In the genomic region with DNA sequence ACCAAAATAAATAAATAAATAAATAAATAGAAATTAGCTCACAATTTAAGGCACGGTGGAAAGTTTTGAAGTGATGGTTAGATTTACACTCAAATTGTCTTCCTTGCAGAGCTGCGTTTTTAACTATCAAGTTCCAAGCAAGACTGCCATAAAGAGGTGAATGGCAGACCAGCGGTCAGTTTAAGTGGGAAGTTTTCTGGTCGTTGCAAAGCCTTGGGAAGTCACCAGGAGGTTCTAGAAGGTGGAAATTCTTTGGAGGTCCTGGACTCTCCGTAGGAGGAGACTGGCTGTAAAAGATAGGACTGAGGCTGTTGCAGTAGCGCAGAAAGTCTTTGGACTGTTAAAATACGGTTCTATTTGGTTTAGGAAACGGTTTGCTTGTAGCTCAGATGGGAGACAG, we compare ENCODE assay signal across 8 mouse cellular contexts. TPM values are rescaled to one million over a fixed set of nuclear protein-coding genes. Genes with fewer than 3 reads are reported as not detected.
A peak's percentile ranks its signal among the peaks of the same experiment; 100 is the strongest.
DNase-seq lines count a peak whose midpoint lies in the region; ATAC-seq and TF ChIP-seq lines count a peak whose summit lies in the region.

No protein-coding gene starts in this region.

- no peaks in the 10 kb centered on the region for H3K9me3 ChIP-seq in kidney, postnatal 0 days (replicated peaks; ENCODE audit: low read length)
- H3K9me3 ChIP-seq in intestine, embryonic 14.5 days (ENCODE audit: control insufficient read depth, low read length), result peaks cover 10% of the 10 kb centered on the region
- no peaks in the 10 kb centered on the region; the same call in 1 of the 2 replicates for H3K9me3 ChIP-seq in midbrain, embryonic 16.5 days (replicated peaks; ENCODE audit: control insufficient read depth, low read length, poor library complexity, severe bottlenecking)

- peak overlapping the region; percentile 69 for H3K9ac ChIP-seq in kidney, postnatal 0 days (ENCODE audit: low read depth, low read length)
- H3K9ac ChIP-seq in intestine, embryonic 14.5 days (ENCODE audit: low read length), result peak overlapping the region; percentile 78
- peak overlapping the region; percentile 75 for H3K9ac ChIP-seq in midbrain, embryonic 16.5 days (ENCODE audit: low read depth, low read length)

- peak; percentile 63 for DNase-seq in kidney, postnatal 0 days (ENCODE audit: low spot score)
- no peak for DNase-seq in kidney, postnatal 4 days
- DNase-seq in intestine, embryonic 14.5 days (ENCODE audit: low spot score), result no peak
- no peak for DNase-seq in spleen, postnatal 10 days (ENCODE audit: low spot score in 2 of 2)
- no peak for DNase-seq in left cerebral cortex, adult 9 months (ENCODE audit: low spot score in 2 of 2)
- no peak for DNase-seq in left cerebral cortex, adult 8-10 months (ENCODE audit: low spot score in 2 of 2)

- TF ChIP-seq CTCF in kidney, postnatal 0 days (IDR thresholded peaks at IDR 0.05; ENCODE audit: low read depth), result no peak
- no peak for TF ChIP-seq CTCF in cortical plate, adult 2 months (IDR thresholded peaks at IDR 0.05; ENCODE audit: extremely low read depth, insufficient read depth, low read length)

- H3K4me1 ChIP-seq in kidney, postnatal 0 days (replicated peaks; ENCODE audit: insufficient read depth, low read length), result no peaks in the 10 kb centered on the region
- H3K4me1 ChIP-seq in cortical plate, adult 2 months (ENCODE audit: control insufficient read depth, insufficient read depth, low read length), result peaks cover 10% of the 10 kb centered on the region
- H3K4me1 ChIP-seq in intestine, embryonic 14.5 days (replicated peaks; ENCODE audit: control insufficient read depth, insufficient read depth, low read length), result peaks cover 13% of the 10 kb centered on the region
- peaks cover 17% of the 10 kb centered on the region for H3K4me1 ChIP-seq in midbrain, embryonic 16.5 days (ENCODE audit: control insufficient read depth, insufficient read depth, low read length)

- 0 out of 2 replicates have a peak, but pooled peaks have one; percentile 4 for ATAC-seq in kidney, postnatal 0 days (replicated peaks; ENCODE audit: low FRiP score, low read depth)
- ATAC-seq in intestine, embryonic 14.5 days (replicated peaks; ENCODE audit: low FRiP score, low TSS enrichment, low read depth), result peak; percentile 6
- ATAC-seq in midbrain, embryonic 16.5 days, result peak; percentile 27

- no peaks in the 10 kb centered on the region for H3K27me3 ChIP-seq in kidney, postnatal 0 days (ENCODE audit: insufficient read depth, low read length)
- H3K27me3 ChIP-seq in intestine, embryonic 14.5 days (replicated peaks; ENCODE audit: control insufficient read depth, insufficient read depth, low read length), result no peaks in the 10 kb centered on the region
- H3K27me3 ChIP-seq in midbrain, embryonic 16.5 days (ENCODE audit: control insufficient read depth, insufficient read depth, low read depth, low read length), result no peaks in the 10 kb centered on the region

- TF ChIP-seq POLR2A in cortical plate, adult 2 months (IDR thresholded peaks at IDR 0.05; ENCODE audit: extremely low read depth, insufficient read depth, low read length), result no peak

- peaks cover 18% of the 10 kb centered on the region for H3K36me3 ChIP-seq in kidney, postnatal 0 days (ENCODE audit: insufficient read depth, low read length)
- peaks cover 25% of the 10 kb centered on the region for H3K36me3 ChIP-seq in intestine, embryonic 14.5 days (ENCODE audit: control insufficient read depth, insufficient read depth, low read length)
- H3K36me3 ChIP-seq in midbrain, embryonic 16.5 days (ENCODE audit: control insufficient read depth, insufficient read depth, low read length), result peaks cover 20% of the 10 kb centered on the region

- peak overlapping the region; percentile 70 for H3K4me2 ChIP-seq in kidney, postnatal 0 days (ENCODE audit: low read length)
- peak overlapping the region; percentile 79 for H3K4me2 ChIP-seq in intestine, embryonic 14.5 days (ENCODE audit: low read length)
- H3K4me2 ChIP-seq in midbrain, embryonic 16.5 days (ENCODE audit: low read length), result peak overlapping the region; percentile 84

- peak overlapping the region; percentile 79 for H3K27ac ChIP-seq in kidney, postnatal 0 days
- H3K27ac ChIP-seq in cortical plate, adult 2 months (ENCODE audit: insufficient read depth, low read length), result peak overlapping the region; percentile 3
- H3K27ac ChIP-seq in intestine, embryonic 14.5 days (ENCODE audit: low read depth), result peak overlapping the region; percentile 88
- peak overlapping the region; percentile 93 for H3K27ac ChIP-seq in midbrain, embryonic 16.5 days (ENCODE audit: low read length)

- WGBS in kidney, postnatal 0 days, result 3% methylated on average over 8 of the region's 8 CpGs
- WGBS in intestine, embryonic 14.5 days, result 3% methylated on average over 8 of the region's 8 CpGs
- WGBS in midbrain, embryonic 16.5 days, result 8% methylated on average over 8 of the region's 8 CpGs

- peak overlapping the region; percentile 83 for H3K4me3 ChIP-seq in kidney, postnatal 0 days (replicated peaks; ENCODE audit: low read depth, low read length)
- peak overlapping the region; percentile 40 for H3K4me3 ChIP-seq in cortical plate, adult 2 months (ENCODE audit: insufficient read depth, low read length)
- H3K4me3 ChIP-seq in intestine, embryonic 14.5 days (ENCODE audit: low read depth, low read length), result peak overlapping the region; percentile 85
- H3K4me3 ChIP-seq in midbrain, embryonic 16.5 days (ENCODE audit: low read depth, low read length), result peak overlapping the region; percentile 77

RNA-seq across cellular contexts. Expression of a gene that starts 0.5 kb away (rescaled TPM):
- polyA plus RNA-seq in kidney, postnatal 0 days (2015; fragmentation: Nextera tagmentation; extraction: Ambion mirVana), result 46.9 and 54.6 TPM in 2 replicates
- polyA plus RNA-seq in cortical plate, adult 2 months (2012; rRNA removed), result 235 and 262 TPM in 2 replicates
- 37.3 and 41.8 TPM in 2 replicates for polyA plus RNA-seq in intestine, embryonic 14.5 days (2014; fragmentation: Nextera tagmentation; extraction: Ambion mirVana)
- 121 and 129 TPM in 2 replicates for polyA plus RNA-seq in midbrain, embryonic 16.5 days (2015; fragmentation: Nextera tagmentation; extraction: Ambion mirVana)
- total RNA-seq in left cerebral cortex, adult 8-10 months (2022), result 100 to 1,000 TPM in 1 of 4 experiments, 10 to 100 TPM in 3; 85.3 to 100 (median 94.8) TPM

RNA-seq across cellular contexts. Expression of a gene that starts 6.8 kb away (rescaled TPM):
- 42.1 and 45.0 TPM in 2 replicates for polyA plus RNA-seq in kidney, postnatal 0 days (2015; fragmentation: Nextera tagmentation; extraction: Ambion mirVana)
- 52.5 and 55.0 TPM in 2 replicates for polyA plus RNA-seq in cortical plate, adult 2 months (2012; rRNA removed)
- 20.6 and 22.7 TPM in 2 replicates for polyA plus RNA-seq in intestine, embryonic 14.5 days (2014; fragmentation: Nextera tagmentation; extraction: Ambion mirVana)
- 65.8 and 75.3 TPM in 2 replicates for polyA plus RNA-seq in midbrain, embryonic 16.5 days (2015; fragmentation: Nextera tagmentation; extraction: Ambion mirVana)
- 10 to 100 TPM; 30.8 to 36.0 (median 31.9) TPM for total RNA-seq in left cerebral cortex, adult 8-10 months (2022)

RNA-seq across cellular contexts. Expression of a gene that starts 15.4 kb away (rescaled TPM):
- polyA plus RNA-seq in kidney, postnatal 0 days (2015; fragmentation: Nextera tagmentation; extraction: Ambion mirVana), result 24.3 and 26.4 TPM in 2 replicates
- 67.6 and 73.7 TPM in 2 replicates for polyA plus RNA-seq in cortical plate, adult 2 months (2012; rRNA removed)
- 25.7 and 26.7 TPM in 2 replicates for polyA plus RNA-seq in intestine, embryonic 14.5 days (2014; fragmentation: Nextera tagmentation; extraction: Ambion mirVana)
- 43.6 and 49.8 TPM in 2 replicates for polyA plus RNA-seq in midbrain, embryonic 16.5 days (2015; fragmentation: Nextera tagmentation; extraction: Ambion mirVana)
- total RNA-seq in left cerebral cortex, adult 8-10 months (2022), result 10 to 100 TPM; 62.6 to 70.7 (median 67.0) TPM

RNA-seq across cellular contexts. Expression of a gene that starts 29.1 kb away (rescaled TPM):
- 0.16 TPM in 1 of 2 replicates, not detected in the other for polyA plus RNA-seq in kidney, postnatal 0 days (2015; fragmentation: Nextera tagmentation; extraction: Ambion mirVana)
- polyA plus RNA-seq in cortical plate, adult 2 months (2012; rRNA removed), result 0.21 and 0.30 TPM in 2 replicates
- 0.12 TPM in 1 of 2 replicates, not detected in the other for polyA plus RNA-seq in intestine, embryonic 14.5 days (2014; fragmentation: Nextera tagmentation; extraction: Ambion mirVana)
- 0.31 and 0.46 TPM in 2 replicates for polyA plus RNA-seq in midbrain, embryonic 16.5 days (2015; fragmentation: Nextera tagmentation; extraction: Ambion mirVana)
- total RNA-seq in left cerebral cortex, adult 8-10 months (2022), result under 1 TPM in 1 of 4 experiments, not detected in 3; 0.30 TPM

RNA-seq across cellular contexts. Expression of a gene that starts 32.3 kb away (rescaled TPM):
- 8.1 and 8.8 TPM in 2 replicates for polyA plus RNA-seq in kidney, postnatal 0 days (2015; fragmentation: Nextera tagmentation; extraction: Ambion mirVana)
- 0.89 and 1.5 TPM in 2 replicates for polyA plus RNA-seq in cortical plate, adult 2 months (2012; rRNA removed)
- 4.2 and 5.1 TPM in 2 replicates for polyA plus RNA-seq in intestine, embryonic 14.5 days (2014; fragmentation: Nextera tagmentation; extraction: Ambion mirVana)
- polyA plus RNA-seq in midbrain, embryonic 16.5 days (2015; fragmentation: Nextera tagmentation; extraction: Ambion mirVana), result 4.5 and 5.0 TPM in 2 replicates
- 1 to 10 TPM in 1 of 4 experiments, under 1 TPM in 3; 0.41 to 1.0 (median 0.90) TPM for total RNA-seq in left cerebral cortex, adult 8-10 months (2022)

Comparison
In these comparisons a context has a peak if more than half of its experiments do, and no peak if none do; other contexts are left out.
1. H3K27ac ChIP-seq: peak in every context shown above with its lines; median percentile 93 in midbrain, embryonic 16.5 days; 88 in intestine, embryonic 14.5 days; 79 in kidney, postnatal 0 days; 3 in cortical plate, adult 2 months.